Mouse (Mus musculus) cerebellum, adult 9-11 months (tissue): ENCODE results near the gene Gm19684.
"Not testable (repeated sequence)": the region's sequence is repeated elsewhere in the genome, so short reads cannot be mapped to it uniquely, and the experiment has no call there.

ENCODE experiments used
- DNase-seq: peaks from one replicate; pipeline ENCODE4 v3.0.0; 2022

The Gm19684 gene

DNA sequence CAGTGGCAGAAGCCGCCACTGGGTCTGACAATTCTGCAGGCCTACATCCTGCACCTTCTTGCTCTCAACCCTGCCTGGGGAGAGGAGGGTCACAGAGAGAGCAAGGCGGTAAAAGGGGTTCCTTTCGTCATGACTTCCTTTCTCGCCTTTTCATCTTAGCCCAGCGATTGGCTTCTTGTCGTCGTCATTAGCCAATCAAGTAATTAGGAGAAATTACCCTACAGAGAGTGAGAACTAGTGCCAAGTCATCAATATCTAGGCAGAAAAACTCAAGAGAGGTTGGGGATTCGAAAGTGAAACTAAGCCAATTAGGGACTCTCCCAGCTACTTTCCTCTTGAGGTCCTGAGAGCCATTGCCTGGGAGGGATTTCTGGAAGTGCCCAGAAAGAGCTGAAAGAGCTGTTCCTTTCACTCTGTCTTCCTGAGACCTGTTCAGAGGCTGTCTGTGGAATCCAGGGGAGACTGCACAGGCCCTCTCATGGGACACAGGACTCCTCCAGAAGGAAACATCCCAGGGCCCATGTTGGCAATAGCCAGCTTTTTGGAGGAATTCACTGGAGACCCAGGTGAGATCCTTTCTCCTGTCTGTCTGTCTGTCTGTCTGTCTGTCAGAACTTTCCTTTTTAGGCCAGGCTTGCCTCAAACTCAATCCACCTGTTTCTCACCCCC, at the start of gene Gm19684:
Gene Gm19684 (plus strand): TSS at position 327 of the 669 bp plus-strand sequence.
- DNase-seq = not testable (repeated sequence)

- not testable (repeated sequence) for DNase-seq
These were observed 39.6 kb upstream of the Gm19684 start for GRCm38 (mm10) chr17:36081901-36082300.

DNA sequence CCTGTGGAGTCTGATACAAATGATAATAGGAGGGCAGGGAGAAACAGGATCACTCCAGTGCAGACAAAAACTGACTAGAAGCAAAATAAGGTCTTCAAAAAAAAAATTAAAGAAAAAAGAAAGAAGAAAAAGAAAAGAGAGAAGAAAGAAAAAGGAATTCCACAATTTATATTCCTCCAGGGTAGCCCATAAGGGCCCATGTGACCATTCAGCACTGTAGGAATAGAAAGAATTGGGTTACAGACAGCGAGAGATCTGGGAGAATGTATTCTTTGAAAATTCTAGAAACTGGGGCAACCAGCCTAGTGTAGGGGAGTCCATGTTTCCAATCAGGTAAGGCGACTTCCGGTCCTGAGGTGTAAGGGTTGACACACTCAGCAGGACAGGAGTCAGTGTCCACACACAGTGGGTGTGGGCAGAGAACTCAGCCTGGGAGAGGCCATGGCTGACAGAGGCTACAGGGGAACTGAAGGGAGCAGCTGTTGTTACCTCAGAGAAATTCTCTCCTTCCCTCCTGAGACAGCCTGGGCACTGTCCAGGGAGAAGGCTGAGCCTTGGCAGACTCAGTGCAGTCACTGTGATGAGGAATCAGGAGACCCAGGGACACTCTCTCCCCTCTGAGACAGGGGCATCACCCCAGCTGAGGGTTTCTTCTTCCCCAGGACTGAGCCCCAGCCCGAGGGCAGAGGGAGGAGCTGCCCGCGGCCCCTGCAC, 38.8 kb upstream of the Gm19684 start:
- not testable (repeated sequence) for DNase-seq

GRCm38 (mm10) chr17:36083266-36083869, 38.1 kb upstream of the Gm19684 start:
- DNase-seq = no peak

DNA sequence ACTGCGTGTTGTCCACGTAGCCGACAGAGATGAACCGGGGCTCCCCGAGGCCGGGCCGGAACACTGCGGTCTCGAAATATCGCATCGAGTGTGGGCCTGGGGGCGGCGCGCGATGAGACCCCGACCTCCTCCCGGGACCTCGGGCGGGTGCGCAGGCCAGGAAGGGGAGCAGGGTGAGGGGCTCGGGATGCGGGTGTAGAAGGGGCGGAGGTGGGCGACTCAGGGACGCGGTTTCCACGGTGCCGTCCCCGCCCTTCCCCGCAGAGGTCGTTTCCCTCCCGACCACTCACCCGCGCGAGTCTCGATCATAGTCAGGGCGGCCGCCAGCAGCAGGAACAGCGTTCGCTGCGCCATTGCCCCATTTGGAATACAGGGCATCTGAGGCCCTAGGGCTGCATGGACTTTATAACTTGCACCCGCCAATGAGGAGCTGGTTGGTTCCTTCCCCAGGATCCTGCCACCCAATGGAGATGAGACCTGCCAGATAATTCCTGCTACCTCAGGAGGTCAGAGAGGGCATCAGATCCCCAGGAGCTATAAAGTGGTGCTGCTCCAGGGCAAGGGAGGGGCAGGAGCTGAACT, 37.5 kb upstream of the Gm19684 start:
- no peak for DNase-seq

DNA sequence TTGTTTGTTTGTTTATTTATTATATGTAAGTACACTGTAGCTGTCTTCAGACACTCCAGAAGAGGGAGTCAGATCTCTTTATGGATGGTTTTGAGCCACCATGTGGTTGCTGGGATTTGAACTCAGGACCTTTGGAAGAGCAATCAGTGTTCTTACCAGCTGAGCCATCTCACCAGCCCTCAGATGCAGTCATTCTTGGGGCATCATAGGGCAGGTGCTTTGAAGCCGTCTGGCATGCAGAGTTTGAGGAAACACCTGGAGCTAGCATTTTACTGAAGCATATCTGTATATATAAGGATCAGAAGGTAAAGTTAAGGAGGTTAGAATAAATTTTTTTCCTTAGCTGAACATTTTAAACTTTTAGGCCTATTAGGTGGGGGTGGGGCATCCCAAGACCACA, 35.5 kb upstream of the Gm19684 start:
- DNase-seq = not testable (repeated sequence)

DNA sequence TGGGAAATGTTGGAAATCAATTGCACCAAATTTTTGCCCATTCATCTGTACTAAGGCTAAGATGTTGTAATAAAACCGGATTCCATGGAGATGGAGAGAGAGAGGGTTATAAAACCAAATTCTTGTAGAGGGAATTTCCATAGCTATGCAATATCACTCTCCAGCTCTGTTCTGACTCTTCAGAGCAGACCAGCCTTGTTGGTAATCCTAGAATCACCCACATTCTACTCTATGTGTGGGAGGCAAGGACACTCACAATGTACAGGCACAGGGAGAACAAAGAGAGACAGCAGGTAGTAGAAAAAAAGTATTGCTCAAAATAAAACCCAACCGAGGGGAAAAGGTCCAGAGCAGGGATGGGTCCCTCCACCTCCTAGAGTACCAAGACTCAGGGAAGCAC, 29.5 kb upstream of the Gm19684 start:
- DNase-seq = not testable (repeated sequence)

DNA sequence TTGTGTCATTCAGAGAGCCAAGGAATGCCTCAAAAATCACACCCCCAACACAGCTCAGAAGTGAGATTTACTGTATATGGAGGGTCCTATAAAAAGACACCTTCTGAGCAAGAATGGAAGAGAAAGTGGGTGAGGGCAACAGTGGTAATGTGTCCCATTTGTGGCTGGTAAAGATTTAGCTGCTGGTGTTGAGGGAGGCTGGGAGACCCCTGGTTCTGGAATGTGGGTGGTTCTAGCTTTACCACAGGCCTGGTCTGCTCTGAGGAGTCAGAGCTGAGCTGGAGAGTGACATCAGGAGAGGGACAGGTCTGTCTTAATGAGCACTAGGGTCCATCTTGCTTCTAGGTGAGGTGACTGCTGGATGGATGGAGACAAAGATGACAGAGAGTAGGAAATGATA, 29.0 kb upstream of the Gm19684 start:
- not testable (repeated sequence) for DNase-seq

DNA sequence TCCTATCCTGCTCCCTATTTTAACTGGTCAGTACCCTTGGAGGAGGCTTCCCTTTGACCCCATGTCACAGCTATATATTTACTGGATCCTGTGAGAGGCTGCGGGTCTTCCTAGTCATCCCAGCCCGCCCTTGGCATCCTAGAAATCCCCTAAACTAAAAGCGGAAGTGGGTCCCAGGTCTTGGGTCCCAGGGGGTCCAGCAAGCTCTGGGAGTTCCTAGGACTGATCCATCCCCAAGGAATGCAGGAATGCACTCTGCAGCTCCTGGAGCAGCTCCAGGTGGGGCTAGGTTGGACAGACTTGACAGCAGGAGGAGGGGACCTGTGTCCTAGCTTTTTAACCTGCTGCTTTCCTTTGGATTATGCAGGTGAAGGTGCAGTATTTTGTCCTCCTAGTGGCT, 27.5 kb upstream of the Gm19684 start:
- no peak for DNase-seq

- DNase-seq = not testable (repeated sequence)
These were observed 21.9 kb upstream of the Gm19684 start for GRCm38 (mm10) chr17:36099603-36100002.

DNA sequence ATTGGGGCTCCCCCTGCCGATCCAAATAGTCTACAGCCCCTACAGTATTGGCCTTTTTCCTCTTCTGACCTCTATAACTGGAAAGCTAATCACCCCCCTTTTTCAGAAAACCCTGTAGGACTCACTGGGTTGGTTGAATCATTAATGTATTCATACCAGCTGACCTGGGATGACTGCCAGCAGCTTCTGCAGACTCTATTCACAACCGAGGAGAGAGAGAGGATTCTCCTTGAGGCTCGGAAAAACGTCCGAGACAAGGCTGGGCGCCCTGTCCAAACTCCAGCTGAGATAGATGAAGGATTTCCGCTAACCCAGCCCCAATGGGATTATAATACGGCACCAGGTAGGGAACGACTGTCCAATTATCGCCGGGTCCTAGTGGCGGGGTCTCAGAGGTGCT, 19.4 kb upstream of the Gm19684 start:
- not testable (repeated sequence) for DNase-seq

DNA sequence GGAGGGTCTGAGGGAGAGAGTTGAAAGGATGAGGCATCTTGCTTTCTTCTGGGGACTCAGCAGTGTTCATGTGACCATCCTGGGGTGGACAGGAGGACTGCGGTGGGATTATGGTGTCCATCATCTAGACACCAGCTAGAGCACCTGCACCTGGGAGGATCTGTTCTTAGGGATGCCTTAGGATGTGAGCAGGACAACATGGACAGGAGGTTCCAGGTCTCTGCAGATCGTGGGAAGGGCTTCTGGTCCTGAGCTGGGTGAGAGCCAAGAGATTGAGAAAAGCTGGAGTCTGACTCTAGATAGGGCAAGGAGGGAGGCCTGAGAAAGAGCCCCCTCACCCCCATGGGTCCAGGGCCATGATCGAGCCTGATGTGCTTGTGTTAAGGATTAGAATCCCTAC, 11.3 kb upstream of the Gm19684 start:
- DNase-seq = not testable (repeated sequence)

DNA sequence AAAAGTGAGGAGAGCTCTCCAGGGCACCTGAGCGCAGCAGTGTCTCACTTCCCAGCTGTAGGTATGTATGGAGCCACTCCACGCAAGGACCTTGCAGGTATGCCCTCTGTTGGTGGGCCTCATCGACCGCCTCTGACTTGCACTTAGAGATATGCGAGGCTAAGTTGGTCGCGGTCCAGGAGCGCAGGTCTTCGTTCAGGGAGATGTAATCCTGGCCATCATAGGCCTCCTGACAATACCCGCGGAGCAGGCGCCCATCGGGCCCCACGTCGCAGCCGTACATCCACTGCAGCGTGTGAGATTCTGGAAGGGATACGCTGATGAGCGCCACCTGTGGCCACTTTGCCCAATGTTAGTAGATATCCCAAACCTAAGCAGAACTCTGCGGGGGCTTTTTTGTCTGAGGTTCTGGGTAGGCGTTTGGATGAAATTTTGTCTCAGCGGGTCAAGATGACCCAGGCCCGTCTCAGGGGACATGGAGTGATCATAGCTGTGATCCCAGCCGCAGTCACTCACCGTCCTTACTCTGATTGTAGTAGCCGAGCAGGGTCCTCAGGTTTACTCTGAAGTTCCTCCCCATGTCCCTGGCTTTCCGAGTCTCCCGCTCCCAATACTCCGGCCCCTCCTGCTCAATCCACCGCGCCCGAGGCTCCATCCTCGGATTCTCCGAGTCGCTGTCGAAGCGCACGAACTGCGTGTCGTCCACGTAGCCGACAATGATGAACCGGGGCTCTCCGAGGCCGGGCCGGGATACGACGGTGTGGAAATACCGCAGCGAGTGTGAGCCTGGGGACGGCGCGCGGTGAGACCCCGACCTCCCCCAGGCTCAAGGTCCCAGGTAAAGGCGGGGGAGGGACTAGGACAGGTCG, 10.6 kb upstream of the Gm19684 start:
- not testable (repeated sequence) for DNase-seq

DNA sequence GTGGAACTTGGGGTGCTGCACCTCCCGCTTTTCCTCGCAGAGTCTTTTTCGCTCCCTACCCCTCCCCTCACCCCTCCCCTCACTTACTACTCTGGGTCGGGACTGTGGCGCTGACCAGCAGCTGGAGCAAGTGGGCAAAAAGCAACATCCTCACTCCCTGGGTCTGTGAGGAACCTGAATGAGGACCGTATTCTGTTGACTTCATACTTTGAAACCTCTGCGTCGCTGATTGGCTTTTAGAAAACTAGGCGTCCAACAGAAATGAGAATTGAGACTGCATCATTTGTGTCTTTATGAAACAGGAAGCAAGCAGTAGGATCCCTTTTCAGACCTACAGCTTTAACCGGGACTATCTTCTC, 10.0 kb upstream of the Gm19684 start:
- not testable (repeated sequence) for DNase-seq

DNA sequence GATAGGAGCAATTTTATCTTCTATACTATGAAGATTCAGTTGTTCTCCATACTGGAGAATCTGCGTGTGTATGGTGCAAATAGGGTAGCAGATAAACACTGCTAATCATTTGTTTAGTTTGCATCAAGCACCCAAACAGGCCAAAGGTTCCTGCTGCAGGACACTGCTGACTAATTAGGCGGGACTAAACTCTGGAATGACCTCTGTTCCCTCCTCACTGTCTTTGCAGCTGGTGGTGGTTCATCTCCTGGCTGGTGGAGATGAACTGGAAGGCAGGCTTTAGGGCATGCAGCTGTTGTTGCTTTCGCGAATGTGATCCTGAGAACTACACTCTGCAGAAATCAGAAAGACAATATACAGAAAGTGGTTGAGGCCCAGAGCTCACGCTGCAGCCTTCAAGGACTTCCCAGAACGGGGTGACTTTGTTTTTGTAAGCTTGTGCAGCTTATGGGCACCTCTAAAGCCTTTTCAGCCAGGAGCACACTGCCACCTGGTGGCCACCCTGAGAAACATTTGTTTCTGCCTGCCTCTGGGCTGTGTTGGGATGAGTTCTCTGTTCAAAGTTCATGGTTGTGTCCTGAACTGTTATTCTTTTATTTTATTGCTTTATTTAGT, 7.4 kb upstream of the Gm19684 start:
- DNase-seq = not testable (repeated sequence)

DNA sequence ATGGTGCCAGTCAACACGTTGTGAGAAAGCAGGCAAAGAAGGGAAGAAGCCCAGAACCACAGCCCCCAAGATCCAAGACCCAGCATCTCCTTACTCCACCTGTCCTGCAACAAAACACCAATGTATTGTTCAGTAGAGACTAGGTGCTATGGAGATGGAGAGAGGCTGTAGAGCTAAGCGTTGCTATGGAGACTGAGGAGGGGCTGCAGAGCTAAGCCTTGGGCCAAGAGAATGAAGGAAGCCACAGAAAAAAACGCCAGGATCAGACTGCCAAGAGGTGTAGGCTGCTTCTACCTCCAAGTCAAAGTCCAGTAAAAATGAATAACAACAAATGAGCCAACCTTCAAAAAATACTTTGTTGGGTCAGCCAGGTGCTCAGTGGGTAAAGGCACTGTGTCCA, 4.9 kb upstream of the Gm19684 start:
- not testable (repeated sequence) for DNase-seq

GRCm38 (mm10) chr17:36120839-36121238, 639 bp upstream of the Gm19684 start:
- DNase-seq = not testable (repeated sequence)

DNA sequence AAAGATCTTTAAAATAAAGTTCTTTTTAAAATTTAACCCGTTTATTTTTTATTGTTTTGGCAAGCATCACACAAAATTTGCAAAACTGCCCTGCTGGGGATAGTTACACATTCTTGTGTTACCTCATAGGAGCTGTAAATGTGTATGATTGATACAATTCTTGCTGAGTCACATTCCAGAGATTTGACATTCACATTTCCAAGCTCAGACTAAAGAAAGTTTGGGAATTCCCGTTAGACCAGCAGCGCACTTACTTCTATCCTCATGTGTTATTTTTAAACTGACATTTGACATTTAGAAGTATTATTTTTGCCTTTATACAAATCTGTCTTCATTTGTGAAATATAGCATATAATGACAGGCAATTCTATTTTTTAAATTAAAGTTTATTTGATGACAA, 2.6 kb downstream of the Gm19684 start:
- DNase-seq = not testable (repeated sequence)

DNA sequence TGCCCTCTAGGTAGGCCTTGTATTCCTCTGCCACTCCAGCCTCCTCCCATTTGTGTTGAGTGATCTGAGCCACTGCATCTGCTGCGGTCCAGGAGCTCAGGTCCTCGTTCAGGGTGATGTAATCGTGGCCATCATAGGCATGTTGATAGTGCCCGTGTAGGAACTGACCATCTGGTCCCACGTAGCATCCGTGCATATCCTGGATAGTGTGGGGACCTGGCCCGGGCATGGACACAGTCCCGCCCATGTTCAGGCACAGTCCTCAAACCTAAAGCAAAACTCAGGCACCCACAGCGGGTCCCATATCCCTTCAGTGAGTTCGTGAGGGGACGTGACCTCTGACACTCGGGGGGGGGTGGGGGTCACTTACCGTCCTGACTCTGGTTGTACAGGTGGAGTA, 7.0 kb downstream of the Gm19684 start:
- DNase-seq = not testable (repeated sequence)

- not testable (repeated sequence) for DNase-seq
These were observed 7.7 kb downstream of the Gm19684 start, which contains the start of gene Gm7030 for GRCm38 (mm10) chr17:36128968-36129817. Gm7030 (minus strand) TSS chr17:36129425.
